Mouse (Mus musculus) urinary bladder, postnatal 25 days (tissue): ENCODE measurements around the gene Spsb1.
A peak's percentile ranks its signal among the peaks of the same experiment; 100 is the strongest.

Experiments used
- DNase-seq: peaks from one replicate; pipeline ENCODE4 v3.0.0; 2022; ENCODE audit warnings: low spot score

The Spsb1 gene

DNA sequence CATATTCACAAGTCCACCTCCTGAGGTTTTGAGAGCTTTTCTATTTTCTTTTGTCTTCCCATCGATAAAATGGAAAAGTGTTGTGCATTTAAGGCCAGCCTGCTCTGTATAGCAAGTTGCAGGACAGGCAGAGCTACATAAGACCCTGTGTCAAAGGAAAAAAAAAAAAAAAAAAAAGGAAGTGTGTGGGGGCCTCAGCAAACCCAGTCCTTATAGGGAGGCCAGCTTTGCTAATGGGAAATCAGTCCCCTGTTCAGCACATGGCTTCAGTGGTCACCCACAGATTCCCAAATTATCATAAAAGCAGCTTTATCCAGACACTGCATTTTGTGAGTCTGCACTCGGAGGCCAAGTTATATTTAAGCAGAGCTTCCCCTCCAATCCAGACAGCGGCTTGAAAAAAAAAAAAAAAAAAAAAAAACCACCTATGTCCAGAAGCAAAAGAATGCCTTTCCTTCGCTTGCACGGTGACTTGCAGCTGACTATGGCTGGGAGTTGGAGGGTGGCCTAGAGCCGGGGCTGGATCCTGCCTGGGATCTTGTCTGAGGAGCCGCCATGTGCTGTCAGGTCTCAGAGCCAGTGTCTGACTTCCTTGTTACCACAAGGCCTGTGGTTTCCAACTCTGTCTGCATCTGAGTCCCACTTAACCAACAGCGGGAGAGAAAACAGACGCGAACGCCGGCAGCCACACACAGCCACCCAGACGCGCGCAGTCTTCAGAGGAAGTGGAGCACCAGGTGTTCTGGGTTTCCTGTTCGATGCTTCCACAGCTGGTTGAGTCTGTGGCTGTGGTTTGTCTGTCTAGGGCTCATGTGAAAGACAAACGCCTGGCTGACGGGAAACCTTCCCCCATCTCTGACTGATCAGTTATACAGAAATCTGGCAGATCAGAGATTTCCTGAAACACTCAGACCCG lies 98.7 kb downstream of the Spsb1 start:
- DNase-seq: no peak

DNA sequence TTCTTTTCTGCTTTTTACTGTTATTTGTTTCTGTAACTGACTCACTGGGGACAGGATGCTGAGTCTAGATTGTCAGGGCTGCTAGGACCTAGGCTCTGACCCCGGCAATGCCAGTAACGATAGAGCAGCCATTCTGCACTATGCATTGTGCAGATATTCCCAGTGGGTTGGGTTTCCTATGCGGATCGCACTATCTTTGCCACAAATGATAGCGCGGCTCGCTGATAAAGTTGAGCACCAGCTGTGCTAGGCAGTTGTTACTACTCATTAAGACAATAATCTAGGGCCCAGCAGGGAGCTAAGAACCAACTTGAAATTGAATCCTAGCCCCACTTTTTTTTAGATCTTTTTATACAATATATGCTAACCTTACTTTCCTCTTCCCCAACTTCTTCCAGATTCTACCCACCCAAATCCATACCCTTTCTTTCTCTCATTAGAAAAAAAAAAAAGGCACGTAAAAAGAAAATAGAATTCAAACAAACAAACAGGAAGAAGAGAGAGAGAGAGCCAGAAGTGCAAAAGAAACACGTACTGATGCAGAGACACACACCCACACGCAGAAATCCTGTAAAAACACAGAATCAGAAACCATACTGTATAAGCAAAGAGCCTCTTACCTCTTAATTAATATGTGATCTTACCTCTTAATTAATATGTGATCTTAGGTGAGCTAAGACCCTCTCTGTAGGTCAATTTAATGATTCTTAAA lies 99.5 kb downstream of the Spsb1 start:
- DNase-seq: no peak

- no peak for DNase-seq
These were observed 100.1 kb downstream of the Spsb1 start for GRCm38 (mm10) chr4:149854770-149855169.

DNA sequence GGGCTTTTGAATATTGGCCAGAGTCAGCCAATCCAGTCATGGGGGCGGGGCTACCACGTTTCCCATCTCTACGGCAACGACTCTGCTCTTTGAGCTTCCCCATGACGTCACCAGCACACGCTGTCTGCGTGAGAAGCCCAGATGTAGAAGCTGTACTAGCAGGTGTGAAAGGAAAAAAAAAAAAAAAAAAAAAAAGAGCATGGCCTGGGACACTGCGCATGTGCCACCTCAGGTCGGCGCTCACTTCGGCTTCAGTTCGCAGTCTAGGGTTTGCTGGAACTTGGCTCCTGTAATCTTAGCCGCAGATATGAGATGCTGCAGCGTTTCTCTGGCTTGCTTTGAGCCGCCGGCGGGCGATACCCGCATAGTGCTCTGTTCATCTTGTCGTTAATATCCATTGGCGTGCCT lies 100.5 kb downstream of the Spsb1 start:
- DNase-seq: no peak

DNA sequence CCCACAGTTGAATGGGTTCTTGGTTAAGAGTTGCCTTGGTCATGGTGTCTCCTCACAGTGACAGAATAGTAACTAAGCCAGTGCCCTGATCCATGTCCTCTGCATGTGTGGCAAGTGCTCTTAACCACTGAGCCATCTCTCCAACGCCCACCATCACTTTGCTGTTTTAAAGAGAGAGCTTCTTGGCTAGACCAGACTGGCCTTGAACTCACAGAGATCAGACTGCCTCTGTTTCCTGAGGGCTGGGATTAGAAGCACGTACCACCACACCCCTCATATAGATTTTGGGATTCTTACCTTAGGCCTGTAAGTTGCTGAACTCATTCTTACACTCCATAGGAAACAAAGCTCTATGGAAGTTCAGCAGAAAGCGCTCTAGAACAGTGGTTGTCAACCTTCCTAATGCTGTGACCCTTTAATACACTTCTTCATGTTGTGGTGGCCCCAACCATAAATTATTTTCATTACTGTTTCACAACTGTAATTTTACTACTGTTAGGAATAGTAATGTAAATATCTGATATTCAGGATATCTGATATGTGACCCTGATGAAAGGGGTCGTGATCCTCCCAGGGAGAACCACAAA lies 101.1 kb downstream of the Spsb1 start:
- DNase-seq: no peak

GRCm38 (mm10) chr4:149851554-149851953 lies 103.3 kb downstream of the Spsb1 start:
- DNase-seq: no peak

GRCm38 (mm10) chr4:149850674-149851073 lies 104.2 kb downstream of the Spsb1 start:
- no peak for DNase-seq

GRCm38 (mm10) chr4:149850045-149850444 lies 104.8 kb downstream of the Spsb1 start:
- DNase-seq: no peak

DNA sequence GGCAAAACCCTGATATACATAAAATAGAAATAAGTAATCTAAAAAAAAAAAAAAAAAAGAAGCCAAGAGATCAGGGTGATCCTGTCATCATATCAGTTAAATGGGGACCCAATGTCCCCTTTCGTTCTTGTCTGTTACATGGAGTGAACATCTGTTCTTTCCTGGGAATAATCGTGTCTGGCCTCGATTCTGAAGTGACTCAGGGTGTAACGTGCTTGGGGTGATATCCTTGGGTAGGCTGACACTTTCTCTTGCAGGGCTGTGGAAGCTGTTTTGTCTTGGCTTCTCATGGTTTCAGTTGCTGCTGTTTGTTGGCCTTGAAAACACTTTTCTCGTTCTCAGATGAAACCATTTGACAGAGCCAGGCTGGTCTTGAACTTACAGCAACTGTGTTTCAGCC lies 105.8 kb downstream of the Spsb1 start:
- no peak for DNase-seq

DNA sequence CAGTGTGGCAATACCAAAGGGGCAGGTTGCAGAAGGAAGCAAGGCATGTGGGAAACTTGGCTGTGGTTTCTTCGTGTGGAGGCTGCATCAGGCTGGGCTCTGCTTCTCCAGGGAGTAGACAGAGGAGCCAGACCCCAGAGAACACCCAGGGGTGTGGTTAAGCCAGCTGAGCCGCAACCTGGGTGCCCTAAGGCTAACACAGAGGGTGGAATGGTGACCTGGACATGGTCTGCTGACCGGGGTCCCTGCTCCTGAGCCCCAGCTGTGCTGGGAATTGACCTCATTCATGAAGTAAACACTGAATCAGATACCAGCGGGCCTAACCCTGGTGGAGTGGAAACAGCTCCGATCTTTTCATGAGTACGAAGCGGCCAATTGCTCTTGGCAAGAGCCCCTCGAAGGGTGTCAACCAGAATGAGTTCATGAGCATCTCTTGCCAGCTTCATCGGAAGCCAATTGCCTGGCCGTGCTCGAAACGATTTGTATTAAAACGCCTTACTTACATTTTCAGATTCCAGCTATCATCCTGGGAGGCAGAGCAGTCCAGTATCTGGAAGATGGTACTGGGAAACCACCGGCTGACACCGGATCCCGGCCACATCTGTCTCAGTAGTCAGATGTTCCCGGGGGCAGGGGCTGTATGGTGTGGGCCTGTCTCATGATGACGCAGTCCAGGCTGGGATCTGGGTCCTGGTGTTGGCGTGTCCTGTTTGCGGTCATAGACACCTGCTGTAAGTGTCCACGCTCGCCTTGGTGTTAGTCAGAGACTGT lies 107.8 kb downstream of the Spsb1 start:
- peak; percentile 46 for DNase-seq
